Mouse (Mus musculus): ENCODE measurements around the gene Tgfbr1.

DNA sequence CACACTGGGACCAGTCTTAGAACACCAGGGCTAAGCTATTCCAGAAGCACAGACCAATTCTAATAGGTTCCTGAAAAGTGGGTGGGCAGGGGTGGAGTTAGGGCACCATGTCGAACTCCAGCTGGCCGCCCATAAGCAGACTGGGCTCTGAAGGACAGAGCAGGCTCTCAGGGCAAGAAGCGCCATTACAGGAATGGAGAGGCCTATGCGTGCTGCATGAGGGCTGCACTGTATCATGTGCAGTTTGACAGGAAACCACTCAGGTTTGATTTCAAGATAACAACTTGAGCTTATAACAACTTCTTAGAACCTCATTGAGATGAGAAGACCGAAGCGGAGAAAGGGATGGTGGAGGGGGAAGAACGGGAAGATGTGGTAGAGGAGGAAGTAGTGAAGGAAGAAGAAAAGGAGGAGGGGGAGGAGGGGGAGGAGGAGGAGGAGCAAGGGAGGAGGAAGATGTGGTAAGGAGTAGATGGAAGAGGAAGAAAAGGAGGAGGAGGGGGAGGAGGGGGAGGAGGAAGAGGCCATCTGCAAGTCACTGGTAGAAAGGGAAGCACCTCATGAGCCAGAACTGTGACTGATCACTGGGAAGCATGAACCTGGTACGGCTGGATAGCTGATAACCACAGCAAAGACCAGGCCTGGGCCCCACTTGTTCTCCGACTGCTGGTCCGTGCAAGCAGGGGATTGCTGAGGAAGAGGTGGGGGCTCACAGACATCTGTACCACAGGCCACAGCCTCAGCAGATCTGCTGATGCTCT, 33.3 kb upstream of the Tgfbr1 start:
- TF ChIP-seq CTCF (IDR thresholded peaks at IDR 0.05; ENCODE audit: borderline replicate concordance, insufficient read depth, low read depth, low read length) (no peak), POLR2A (IDR thresholded peaks at IDR 0.05; ENCODE audit: borderline replicate concordance, insufficient read depth, low read length) (no peak)

All from cerebellum, adult 2 months (tissue).